Mouse (Mus musculus) myocyte (in vitro differentiated cells): Measurements from ENCODE around the gene Man1c1.

Source experiments
- MAX ChIP-seq: IDR thresholded peaks from one replicate; pipeline ENCODE4 v1.6.1; 2011; ENCODE audit warnings: low read depth, mild to moderate bottlenecking, control low read depth
- MYOD1 ChIP-seq, 3 experiments: IDR thresholded peaks; one replicate each; pipeline ENCODE4 v1.6.1; 2011; ENCODE audit warnings: control low read depth in 2 of 3, low read depth in 2 of 3, mild to moderate bottlenecking in 2 of 3, moderate library complexity in 1 of 3; ENCODE audit not compliant: insufficient read length in 2 of 3, control insufficient read depth in 1 of 3
- POLR2A ChIP-seq: IDR thresholded peaks from one replicate; pipeline ENCODE4 v1.6.1; 2011; ENCODE audit warnings: low read depth, mild to moderate bottlenecking, control low read depth, moderate library complexity; ENCODE audit not compliant: insufficient read length
- POLR2AphosphoS2 ChIP-seq: IDR thresholded peaks from one replicate; pipeline ENCODE4 v1.6.1; 2011; ENCODE audit warnings: low read depth, control low read depth; ENCODE audit not compliant: insufficient read length
- REST ChIP-seq: IDR thresholded peaks from one replicate; pipeline ENCODE4 v1.6.1; 2011; ENCODE audit warnings: mild to moderate bottlenecking, control low read depth, moderate library complexity; ENCODE audit not compliant: insufficient read depth, insufficient read length
- TCF12 ChIP-seq: IDR thresholded peaks from one replicate; pipeline ENCODE4 v1.6.1; 2011; ENCODE audit warnings: mild to moderate bottlenecking, control low read depth; ENCODE audit not compliant: poor library complexity, insufficient read depth, severe bottlenecking
- TCF3 ChIP-seq: IDR thresholded peaks from one replicate; pipeline ENCODE4 v1.6.1; 2011; ENCODE audit warnings: low read depth, control low read depth; ENCODE audit not compliant: insufficient read length
- USF1 ChIP-seq: IDR thresholded peaks from one replicate; pipeline ENCODE4 v1.6.1; 2011; ENCODE audit warnings: low read depth, mild to moderate bottlenecking, control low read depth, moderate library complexity

DNA sequence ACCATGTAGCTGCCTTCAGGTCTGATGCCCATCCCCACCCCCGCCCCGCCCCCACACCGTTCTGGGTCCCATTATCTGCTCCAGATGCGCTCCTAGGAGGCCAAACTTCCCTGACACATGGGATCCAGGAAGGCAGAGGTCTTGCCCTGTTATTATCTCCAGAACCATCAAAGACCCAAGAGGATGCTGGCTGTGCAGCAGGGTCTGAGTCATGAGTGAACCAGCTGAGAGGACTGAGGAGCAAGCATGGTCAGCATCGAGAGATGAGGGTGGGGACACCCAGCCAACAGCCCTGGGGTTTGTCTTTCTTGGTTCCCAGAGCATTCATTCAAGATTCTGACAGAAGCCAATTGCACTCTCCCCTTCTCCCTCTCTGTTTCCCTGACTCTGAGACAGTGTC, 100.5 kb downstream of the Man1c1 start:
- TF ChIP-seq MAX (no peak), TCF3 (no peak), POLR2A (no peak), TCF12 (no peak), MYOD1 (IDR thresholded peaks at IDR 0.05; ENCODE audit: control insufficient read depth in 1 of 3, insufficient read length in 2 of 3, low read depth in 2 of 3) (peak in 1 of 3 experiments; percentile 38), POLR2AphosphoS2 (no peak), USF1 (no peak), REST (no peak)
